Mouse (Mus musculus) kidney, postnatal 0 days (tissue): ENCODE measurements around the gene Ermn. TPM values are rescaled to one million over a fixed set of nuclear protein-coding genes. Genes with fewer than 3 reads are reported as not detected.

ENCODE experiments used
- ATAC-seq: fragments of 200-750 bp; cut with Nextera tagmentation; replicated peaks from 2 replicates; pipeline ENCODE4 v1.8.0; 2017; ENCODE audit warnings: low read depth, moderate number of reproducible peaks, moderate TSS enrichment, moderate library complexity; ENCODE audit not compliant: low FRiP score
- DNase-seq: peaks from one replicate; pipeline ENCODE4 v3.0.0-alpha.2; 2016; ENCODE audit warnings: low spot score
- H3K27ac ChIP-seq: fragments of 300-500 bp; sonication (generic); 2 replicates; pipeline ENCODE4 v1.5.1; 2014; ENCODE audit warnings: mild to moderate bottlenecking
- H3K27me3 ChIP-seq: fragments of 300-500 bp; sonication (generic); 2 replicates; pipeline ENCODE4 v1.6.1; 2014; ENCODE audit warnings: low read length, mixed read lengths; ENCODE audit not compliant: insufficient read depth
- H3K36me3 ChIP-seq: fragments of 300-500 bp; sonication (generic); 2 replicates; pipeline ENCODE4 v1.6.1; 2014; ENCODE audit warnings: low read length, mixed read lengths; ENCODE audit not compliant: insufficient read depth
- H3K4me1 ChIP-seq: fragments of 300-500 bp; sonication (generic); replicated peaks from 2 replicates; pipeline ENCODE4 v1.6.1; 2014; ENCODE audit warnings: antibody characterized with exemption, low read length, mixed read lengths; ENCODE audit not compliant: insufficient read depth
- H3K4me2 ChIP-seq: fragments of 300-500 bp; sonication (generic); 2 replicates; pipeline ENCODE4 v1.6.1; 2014; ENCODE audit warnings: mild to moderate bottlenecking, low read length, moderate library complexity, mixed read lengths
- H3K4me3 ChIP-seq: fragments of 300-500 bp; sonication (generic); replicated peaks from 2 replicates; pipeline ENCODE4 v1.5.1; 2014; ENCODE audit warnings: low read depth, low read length
- H3K9ac ChIP-seq: fragments of 300-500 bp; sonication (generic); 2 replicates; pipeline ENCODE4 v1.6.1; 2014; ENCODE audit warnings: low read depth, low read length
- H3K9me3 ChIP-seq: fragments of 300-500 bp; sonication (generic); replicated peaks from 2 replicates; pipeline ENCODE4 v1.6.1; 2016; ENCODE audit warnings: low read length, inconsistent platforms, mixed read lengths
- CTCF ChIP-seq: IDR thresholded peaks from 2 replicates; pipeline ENCODE4 v1.5.1; 2016; ENCODE audit warnings: antibody characterized with exemption, low read depth, mild to moderate bottlenecking, moderate library complexity
- whole genome bisulfite sequencing: fragments of 180-500 bp; shearing (Covaris S2); extraction: QIAGEN DNeasy Blood & Tissue Kit; methylation state at CpG from one replicate; pipeline ENCODE4 v1.1.7; 2014; 5-methylcytosine and 5-hydroxymethylcytosine counted together
- polyA plus RNA-seq: library from polyadenylated mRNA; unstranded; fragments of >200 nt; fragmentation: Nextera tagmentation; extraction: Ambion mirVana; gene quantifications from 2 replicates; pipeline ENCODE4 v1.2.1, GENCODE M21; 2015

The Ermn gene
- polyA plus RNA-seq: not detected in 2 replicates

DNA sequence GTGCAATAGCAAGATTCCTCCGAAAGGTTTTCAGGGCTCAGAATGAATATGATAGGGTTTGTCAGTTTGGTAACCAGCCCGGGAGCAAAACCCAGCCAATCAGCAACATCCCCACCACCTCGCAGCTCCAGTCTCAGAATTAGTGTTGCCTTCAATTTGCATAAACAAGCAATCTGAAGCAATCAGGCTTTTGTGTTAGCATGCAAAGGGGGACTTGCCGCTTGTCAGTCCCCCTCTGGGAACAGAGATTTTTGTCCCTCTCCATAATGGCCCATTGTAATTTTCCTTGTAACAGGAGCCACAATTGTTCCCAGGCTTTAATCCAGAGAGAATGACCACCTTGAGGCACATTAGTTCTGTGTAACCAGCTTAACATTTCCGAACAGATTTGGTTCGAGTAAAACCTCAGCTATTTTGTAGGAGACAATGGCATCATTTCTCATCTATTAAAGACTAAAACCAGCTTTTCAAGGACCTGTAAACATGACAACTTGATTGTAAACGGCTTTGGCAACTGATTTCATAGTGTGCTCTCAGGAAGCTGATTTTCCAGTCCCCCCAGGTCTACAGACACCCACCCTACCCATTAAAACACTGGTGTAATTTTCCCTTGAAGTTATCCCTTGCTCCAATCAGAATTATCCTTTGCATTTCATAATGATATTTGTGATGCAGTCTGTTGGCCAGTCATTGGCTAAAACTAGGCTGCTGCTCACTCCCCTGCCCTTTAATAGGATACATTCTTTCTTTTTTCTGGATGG, at the start of gene Ermn:
TSS of gene Ermn (minus strand) at position 44 of the 761 bp plus-strand sequence.
- no peak for DNase-seq
- no peaks in the 10 kb centered on the region for H3K4me1 ChIP-seq
- no peaks in the 10 kb centered on the region for H3K27me3 ChIP-seq
- no peak within 1 kb of the TSS for H3K4me3 ChIP-seq
- 38% methylated on average over 7 of the region's 7 CpGs for WGBS
- no peaks in the 10 kb centered on the region for H3K9me3 ChIP-seq
- no peaks in the 10 kb centered on the region for H3K36me3 ChIP-seq
- ATAC-seq: no peak
- H3K4me2 ChIP-seq: no peak within 1 kb of the TSS
- no peak within 1 kb of the TSS for H3K27ac ChIP-seq
- H3K9ac ChIP-seq: no peak within 1 kb of the TSS
- no peak for TF ChIP-seq CTCF

DNA sequence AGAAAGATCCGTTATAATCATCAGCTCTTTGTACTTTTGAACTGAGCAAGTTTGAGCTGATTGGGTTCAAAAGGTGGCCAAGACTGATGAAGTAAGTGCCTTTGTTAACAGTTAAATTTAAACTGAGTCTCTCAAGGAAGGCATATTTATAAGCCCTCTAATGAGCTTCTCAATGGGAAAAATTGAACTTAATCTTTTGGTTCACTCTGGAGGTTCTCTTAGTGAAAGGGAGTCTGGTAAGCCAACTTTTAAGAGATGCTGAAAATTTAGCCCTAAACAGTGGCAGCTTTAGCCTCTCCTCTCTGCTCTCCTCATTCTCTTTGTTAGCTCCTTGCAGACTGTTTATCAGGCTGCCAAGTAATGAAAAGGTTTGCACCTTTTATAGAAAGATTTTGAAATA, 42.2 kb upstream of the Ermn start:
- ATAC-seq (no peak), DNase-seq (no peak)
- TF ChIP-seq CTCF: no peak
- Histone ChIP-seq H3K4me2 (no peak overlapping the region), H3K27me3 (no peaks in the 10 kb centered on the region), H3K4me1 (no peaks in the 10 kb centered on the region), H3K27ac (no peak overlapping the region), H3K4me3 (no peak overlapping the region), H3K9me3 (no peaks in the 10 kb centered on the region), H3K9ac (no peak overlapping the region), H3K36me3 (no peaks in the 10 kb centered on the region)
- 71% methylated on average over 1 of the region's 1 CpGs for WGBS

DNA sequence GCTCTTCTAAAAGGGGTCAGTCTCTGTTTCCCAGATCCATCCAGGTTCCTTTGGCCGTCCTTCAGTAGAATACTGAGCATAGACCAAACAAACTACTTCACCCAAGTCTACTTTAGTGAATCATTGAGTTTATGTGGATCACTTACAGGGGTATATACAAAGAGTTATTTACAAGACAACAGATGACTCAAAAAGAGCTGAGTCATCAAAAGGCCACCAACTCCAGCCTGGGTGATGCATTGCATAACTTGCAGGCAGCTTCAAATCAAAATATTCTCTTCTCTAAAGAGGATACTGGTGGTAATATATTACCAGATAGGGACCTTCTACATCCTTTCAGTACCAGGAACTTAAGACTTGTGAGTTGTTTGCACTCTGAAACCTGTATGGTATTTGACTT, 33.8 kb upstream of the Ermn start:
- Histone ChIP-seq H3K4me3 (no peak overlapping the region), H3K36me3 (no peaks in the 10 kb centered on the region), H3K9ac (no peak overlapping the region), H3K4me2 (no peak overlapping the region), H3K9me3 (no peaks in the 10 kb centered on the region), H3K4me1 (no peaks in the 10 kb centered on the region), H3K27ac (no peak overlapping the region), H3K27me3 (no peaks in the 10 kb centered on the region)
- TF ChIP-seq CTCF: no peak
- 87% methylated on average over 1 of the region's 1 CpGs for WGBS
- DNase-seq (no peak), ATAC-seq (no peak)

DNA sequence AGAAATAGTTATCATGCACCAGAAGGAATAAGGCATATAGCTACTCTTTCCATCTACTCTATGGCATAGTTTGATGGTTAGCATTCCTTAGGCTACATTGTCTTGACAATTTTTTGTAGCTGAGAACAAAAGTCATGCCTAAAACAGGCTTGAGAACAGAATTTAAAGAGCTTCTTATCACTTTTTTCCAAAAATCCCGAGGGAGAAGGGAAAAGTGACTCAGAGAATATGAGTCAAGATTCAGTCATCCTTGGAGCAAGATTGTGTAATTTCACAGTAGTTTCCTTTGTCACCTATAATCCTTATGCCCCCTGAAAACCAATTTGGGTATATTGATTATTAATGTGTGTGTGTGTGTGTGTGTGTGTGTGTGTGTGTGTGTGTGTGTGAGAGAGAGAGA, 27.2 kb upstream of the Ermn start:
- Histone ChIP-seq H3K27me3 (no peaks in the 10 kb centered on the region), H3K9ac (no peak overlapping the region), H3K36me3 (no peaks in the 10 kb centered on the region), H3K27ac (no peak overlapping the region), H3K9me3 (no peaks in the 10 kb centered on the region), H3K4me1 (no peaks in the 10 kb centered on the region), H3K4me2 (no peak overlapping the region), H3K4me3 (no peak overlapping the region)
- TF ChIP-seq CTCF: no peak
- 57% methylated on average over 1 of the region's 1 CpGs for WGBS
- no peak for ATAC-seq
- DNase-seq: no peak

DNA sequence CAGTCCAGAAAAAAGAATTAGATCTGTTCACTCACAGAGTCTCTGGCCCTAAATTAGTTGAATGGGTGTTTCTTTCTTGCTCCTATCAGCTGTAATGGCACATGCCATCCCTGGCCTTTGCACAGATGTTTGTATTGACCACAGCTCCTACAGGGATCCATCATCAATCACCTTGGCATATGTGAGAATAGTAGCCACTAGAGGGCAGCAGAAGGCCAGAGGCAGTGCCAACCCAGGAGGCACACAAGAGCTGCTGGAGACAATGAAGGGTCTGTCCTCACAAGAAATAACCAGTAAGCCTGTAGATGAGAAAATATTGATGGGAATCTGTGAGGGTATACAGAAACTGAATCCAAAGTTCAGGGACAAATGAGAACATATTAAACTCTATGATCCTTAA, 2.7 kb upstream of the Ermn start:
- H3K9ac ChIP-seq: no peak overlapping the region
- no peaks in the 10 kb centered on the region for H3K27me3 ChIP-seq
- H3K9me3 ChIP-seq: no peaks in the 10 kb centered on the region
- 0 out of 2 replicates have a peak, but pooled peaks have one; percentile 59 for ATAC-seq
- peak; percentile 71 for DNase-seq
- H3K4me1 ChIP-seq: no peaks in the 10 kb centered on the region
- H3K4me2 ChIP-seq: no peak overlapping the region
- no peak overlapping the region for H3K4me3 ChIP-seq
- no peaks in the 10 kb centered on the region for H3K36me3 ChIP-seq
- H3K27ac ChIP-seq: no peak overlapping the region
- TF ChIP-seq CTCF: peak; percentile 95

DNA sequence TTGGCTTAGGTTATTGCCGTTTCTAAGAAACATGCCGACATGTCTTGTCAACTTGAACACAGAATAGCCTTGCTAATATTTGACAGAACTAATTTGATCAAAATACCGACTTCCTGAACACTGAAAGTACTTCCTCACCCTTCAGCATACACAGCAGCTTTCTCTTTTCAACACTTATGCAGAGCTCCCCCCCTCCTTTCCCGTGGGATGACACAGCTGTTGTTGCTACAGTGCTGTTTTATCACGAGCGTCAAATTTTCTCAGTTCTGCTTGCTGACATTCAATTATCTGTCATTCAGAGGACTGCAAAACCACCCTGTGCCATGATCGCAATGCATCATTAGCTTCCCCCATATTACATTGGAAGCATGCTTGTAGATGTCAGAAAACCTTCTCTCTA, 10.8 kb downstream of the Ermn start:
- 0 out of 2 replicates have a peak overlapping the region, but pooled peaks have one; percentile 4 for H3K4me2 ChIP-seq
- H3K9ac ChIP-seq: no peak overlapping the region
- H3K27ac ChIP-seq: no peak overlapping the region
- DNase-seq: peak; percentile 64
- ATAC-seq: no peak
- H3K9me3 ChIP-seq: no peaks in the 10 kb centered on the region
- WGBS: 47% methylated on average over 7 of the region's 7 CpGs
- TF ChIP-seq CTCF: no peak
- no peaks in the 10 kb centered on the region for H3K36me3 ChIP-seq
- no peaks in the 10 kb centered on the region for H3K27me3 ChIP-seq
- H3K4me1 ChIP-seq: no peaks in the 10 kb centered on the region
- no peak overlapping the region for H3K4me3 ChIP-seq
